Mouse (Mus musculus) layer of hippocampus, adult 2 months (tissue): ENCODE measurements around the gene Kirrel3. TPM values are rescaled to one million over a fixed set of nuclear protein-coding genes. Genes with fewer than 3 reads are reported as not detected.
A peak's percentile ranks its signal among the peaks of the same experiment; 100 is the strongest.

Experiments
- DNase-seq, 2 experiments: peaks; one replicate each; pipeline ENCODE4 v3.0.0; 2022; ENCODE audit warnings: low spot score in 2 of 2
- H3K27ac ChIP-seq: fragments of 200-600 bp; 2 replicates; pipeline ENCODE4 v1.8.1; 2022
- H3K4me3 ChIP-seq: fragments of 200-600 bp; 2 replicates; pipeline ENCODE4 v1.8.1; 2022; ENCODE audit warnings: mild to moderate bottlenecking
- CTCF ChIP-seq: fragments of 200-600 bp; conservative IDR thresholded peaks from 2 replicates; pipeline ENCODE4 v1.8.1; 2022; ENCODE audit warnings: antibody characterized with exemption, mild to moderate bottlenecking, moderate library complexity
- total RNA-seq, 2 experiments: library from RNA; stranded (reverse); gene quantifications; 2 replicates each; pipeline ENCODE4 v1.2.3; 2021

Gene Kirrel3
- total RNA-seq, 2 experiments from 2014 or later = 55.6 to 57.5 TPM

GRCm38 (mm10) chr9:34624021-34624420, 138.3 kb downstream of the Kirrel3 start:
- Histone ChIP-seq H3K4me3 (no peak overlapping the region), H3K27ac (no peak overlapping the region)
- DNase-seq = no peak
- no peak for TF ChIP-seq CTCF

GRCm38 (mm10) chr9:34628841-34629240, 143.1 kb downstream of the Kirrel3 start:
- no peak for TF ChIP-seq CTCF
- Histone ChIP-seq H3K27ac (no peak overlapping the region), H3K4me3 (no peak overlapping the region)
- no peak for DNase-seq

DNA sequence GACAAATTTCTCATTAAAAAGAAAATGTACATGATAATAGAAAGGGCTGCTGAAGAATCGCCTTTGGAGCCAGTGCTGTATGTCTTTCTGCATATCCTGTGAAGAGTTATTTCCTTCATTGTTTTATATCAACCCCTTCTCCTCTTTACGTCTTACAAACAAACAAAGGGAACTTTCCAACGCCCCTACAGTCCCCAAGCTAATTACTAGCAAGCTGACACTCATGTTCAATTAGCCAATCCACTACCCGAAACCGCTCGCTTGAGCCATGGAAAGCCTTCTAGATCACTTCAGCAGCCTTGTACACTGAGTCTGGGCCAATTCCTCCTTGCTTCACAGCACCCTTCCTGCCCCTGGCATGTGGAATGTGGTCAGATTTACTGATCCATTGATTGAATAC, 150.0 kb downstream of the Kirrel3 start:
- Histone ChIP-seq H3K27ac (no peak overlapping the region), H3K4me3 (no peak overlapping the region)
- no peak for TF ChIP-seq CTCF
- no peak for DNase-seq

DNA sequence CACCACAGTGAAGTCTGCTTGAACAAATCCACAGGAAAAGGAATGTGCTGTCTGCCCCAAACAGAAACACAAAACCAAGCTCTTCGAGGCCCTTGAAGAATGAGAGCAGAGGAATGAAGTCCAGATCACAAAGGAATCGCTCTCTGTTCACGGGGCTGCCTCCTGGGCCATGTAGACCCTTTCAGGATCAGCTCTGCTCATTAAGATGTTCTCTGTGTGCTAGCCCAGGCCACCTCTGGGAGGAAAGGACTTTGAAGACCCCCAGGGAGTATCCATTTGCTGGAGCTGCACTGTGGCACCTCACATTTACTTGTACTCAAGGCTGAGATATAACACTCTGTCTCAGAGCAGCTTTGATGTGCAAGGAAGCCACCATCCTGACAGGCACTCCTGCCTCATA, 158.2 kb downstream of the Kirrel3 start:
- Histone ChIP-seq H3K27ac (no peak overlapping the region), H3K4me3 (no peak overlapping the region)
- TF ChIP-seq CTCF = no peak
- no peak for DNase-seq

DNA sequence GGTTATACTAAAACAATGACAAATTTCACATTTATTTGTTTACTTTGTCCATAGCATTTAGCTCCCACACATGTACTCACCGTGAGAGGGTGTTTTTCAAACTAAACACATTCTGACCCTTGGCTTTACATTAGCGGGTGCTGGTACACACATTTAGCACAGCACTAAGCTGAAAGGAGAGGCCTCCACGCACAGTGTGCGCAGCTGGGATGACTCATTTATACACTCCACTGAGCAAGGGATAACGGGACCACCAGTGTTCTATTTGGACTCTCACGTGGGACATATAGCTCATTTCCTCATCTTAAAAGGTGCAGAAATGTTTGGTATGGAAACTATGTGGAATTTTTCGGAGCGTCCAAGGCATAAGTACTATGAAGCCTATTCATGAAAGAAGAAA, 158.7 kb downstream of the Kirrel3 start:
- no peak for TF ChIP-seq CTCF
- no peak overlapping the region for H3K4me3 ChIP-seq
- DNase-seq = no peak
- H3K27ac ChIP-seq = no peak overlapping the region

- no peak for DNase-seq
- TF ChIP-seq CTCF = no peak
- Histone ChIP-seq H3K4me3 (no peak overlapping the region), H3K27ac (no peak overlapping the region)
Observed at GRCm38 (mm10) chr9:34646831-34647230, 161.1 kb downstream of the Kirrel3 start.

- Histone ChIP-seq H3K4me3 (no peak overlapping the region), H3K27ac (peak overlapping the region; percentile 40; the same call in 1 of the 2 replicates)
- no peak for TF ChIP-seq CTCF
- no peak for DNase-seq
Observed at GRCm38 (mm10) chr9:34652278-34652677, 166.6 kb downstream of the Kirrel3 start.

- TF ChIP-seq CTCF = no peak
- H3K4me3 ChIP-seq = no peak overlapping the region
- no peak overlapping the region for H3K27ac ChIP-seq
- DNase-seq = no peak
Observed at GRCm38 (mm10) chr9:34653141-34653540, 167.4 kb downstream of the Kirrel3 start.

DNA sequence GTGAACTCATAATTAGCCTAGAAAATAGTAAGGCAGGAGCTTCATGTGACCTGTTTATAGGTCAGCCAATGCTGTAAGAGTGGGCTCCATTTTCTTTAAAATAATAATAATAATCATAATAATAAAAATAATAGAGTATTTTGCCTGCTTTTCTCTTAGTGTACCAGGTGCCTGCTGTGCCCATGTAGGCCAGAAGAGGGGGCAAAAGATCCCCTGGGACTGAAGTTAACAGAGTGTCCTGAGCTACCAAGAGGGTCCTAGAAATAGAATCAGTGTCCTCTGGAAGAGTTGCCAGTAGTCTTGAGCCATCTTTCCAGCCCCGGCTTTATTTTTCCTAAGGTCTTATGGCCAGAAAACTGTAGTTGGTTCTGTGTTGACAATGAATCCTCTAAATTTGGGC, 174.9 kb downstream of the Kirrel3 start:
- DNase-seq = no peak
- Histone ChIP-seq H3K4me3 (no peak overlapping the region), H3K27ac (no peak overlapping the region)
- peak; percentile 79 for TF ChIP-seq CTCF

- Histone ChIP-seq H3K4me3 (no peak overlapping the region), H3K27ac (no peak overlapping the region)
- DNase-seq = no peak
- TF ChIP-seq CTCF = no peak
Observed at GRCm38 (mm10) chr9:34663412-34663811, 177.7 kb downstream of the Kirrel3 start.

- peak overlapping the region; percentile 66 for H3K27ac ChIP-seq
- TF ChIP-seq CTCF = no peak
- H3K4me3 ChIP-seq = no peak overlapping the region
- no peak for DNase-seq
Observed at GRCm38 (mm10) chr9:34665361-34666129, 179.9 kb downstream of the Kirrel3 start.

GRCm38 (mm10) chr9:34667182-34667581, 181.5 kb downstream of the Kirrel3 start:
- DNase-seq = no peak
- Histone ChIP-seq H3K27ac (no peak overlapping the region), H3K4me3 (no peak overlapping the region)
- no peak for TF ChIP-seq CTCF

- no peak overlapping the region for H3K4me3 ChIP-seq
- no peak for DNase-seq
- no peak for TF ChIP-seq CTCF
- no peak overlapping the region for H3K27ac ChIP-seq
Observed at GRCm38 (mm10) chr9:34670906-34671305, 185.2 kb downstream of the Kirrel3 start.

GRCm38 (mm10) chr9:34686798-34687197, 201.1 kb downstream of the Kirrel3 start:
- DNase-seq = peak in 1 of 2 experiments; percentile 32
- TF ChIP-seq CTCF = no peak
- Histone ChIP-seq H3K27ac (no peak overlapping the region), H3K4me3 (no peak overlapping the region)

DNA sequence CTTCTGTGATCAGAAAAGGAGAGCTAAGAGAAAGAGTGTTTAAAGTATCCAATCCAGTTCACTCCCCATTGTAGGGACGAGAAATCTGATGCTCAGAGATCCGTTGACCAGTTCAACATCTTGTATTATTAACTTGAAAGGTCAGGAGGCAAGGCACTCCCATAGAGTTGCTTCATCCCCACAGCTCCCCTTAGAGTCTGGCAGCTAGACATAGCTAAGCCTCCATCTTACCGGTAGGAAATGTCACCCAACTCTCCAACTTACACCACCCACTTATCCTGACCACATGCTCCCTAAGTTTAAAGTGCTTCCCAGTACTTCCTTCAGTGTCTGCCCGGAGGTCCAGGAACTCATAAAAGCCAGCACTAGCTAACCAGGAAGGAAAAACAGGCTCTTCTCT, 202.7 kb downstream of the Kirrel3 start:
- DNase-seq = no peak
- TF ChIP-seq CTCF = no peak
- H3K4me3 ChIP-seq = no peak overlapping the region
- H3K27ac ChIP-seq = no peak overlapping the region
